10 mouse cellular contexts compared by ENCODE assay signal in genomic region chr6:50807187-50808012, GRCm38 (mm10).
DNase-seq lines count a peak whose midpoint lies in the region; ATAC-seq and TF ChIP-seq lines count a peak whose summit lies in the region.
"Had no signal": no experiment of that assay in that cellular context is flagged by ENCODE, and none has a peak within 500 bp of the region (broad histone marks: within the 10 kb centered on the region; RNA-seq: fewer than 3 reads in every experiment).

No protein-coding gene starts in this region.

- 41% methylated on average over 19 of the region's 19 CpGs for WGBS in liver, adult 2 months
- WGBS in liver, embryonic 11.5 days: 65% methylated on average over 19 of the region's 19 CpGs
- 49% methylated on average over 19 of the region's 19 CpGs for WGBS in embryonic facial prominence, embryonic 15.5 days
- WGBS in hindbrain, embryonic 10.5 days: 66% methylated on average over 19 of the region's 19 CpGs
- WGBS in limb, embryonic 10.5 days: 77% methylated on average over 19 of the region's 19 CpGs
- WGBS in neural tube, embryonic 13.5 days: 58% methylated on average over 19 of the region's 19 CpGs

- no peak overlapping the region; the same call in 1 of the 2 replicates for H3K9ac ChIP-seq in liver, adult 2 months (ENCODE audit: low read depth, low read length)
- H3K9ac ChIP-seq in liver, embryonic 11.5 days (ENCODE audit: low read depth, low read length): no peak overlapping the region
- no peak overlapping the region for H3K9ac ChIP-seq in embryonic facial prominence, embryonic 15.5 days
- no peak overlapping the region for H3K9ac ChIP-seq in neural tube, embryonic 13.5 days

- no peak for TF ChIP-seq CTCF in liver, adult 2 months (IDR thresholded peaks at IDR 0.05; ENCODE audit: low read depth, low read length)

- no peak for ATAC-seq in liver, embryonic 11.5 days (replicated peaks; ENCODE audit: low FRiP score)
- peak; percentile 73 for ATAC-seq in embryonic facial prominence, embryonic 15.5 days (ENCODE audit: insufficient number of reproducible peaks, low FRiP score, low TSS enrichment, low read depth)
- ATAC-seq in neural tube, embryonic 13.5 days (ENCODE audit: low read depth): peak; percentile 51; the same call in 1 of the 2 replicates

- H3K4me1 ChIP-seq in liver, adult 2 months (ENCODE audit: control insufficient read depth, insufficient read depth, low read length): peaks cover 5% of the 10 kb centered on the region; the same call in 1 of the 2 replicates
- peaks cover 5% of the 10 kb centered on the region; the same call in 1 of the 2 replicates for H3K4me1 ChIP-seq in liver, embryonic 11.5 days (replicated peaks; ENCODE audit: control insufficient read depth, insufficient read depth, low read length)
- H3K4me1 ChIP-seq in embryonic facial prominence, embryonic 15.5 days: peaks cover 59% of the 10 kb centered on the region
- peaks cover 64% of the 10 kb centered on the region for H3K4me1 ChIP-seq in hindbrain, embryonic 10.5 days (replicated peaks)
- peaks cover 62% of the 10 kb centered on the region for H3K4me1 ChIP-seq in limb, embryonic 10.5 days
- peaks cover 48% of the 10 kb centered on the region for H3K4me1 ChIP-seq in neural tube, embryonic 13.5 days (replicated peaks)
- H3K4me1 ChIP-seq: megakaryocyte, embryonic 14.5 days had no signal

- no peaks in the 10 kb centered on the region for H3K79me2 ChIP-seq in liver, adult 2 months (ENCODE audit: control insufficient read depth, insufficient read depth, low read length)

- no peak for TF ChIP-seq POLR2A in liver, adult 2 months (IDR thresholded peaks at IDR 0.05; ENCODE audit: extremely low read depth, insufficient read depth, low read length)

- H3K36me3 ChIP-seq in liver, adult 2 months (ENCODE audit: control insufficient read depth, insufficient read depth, low read length): no peaks in the 10 kb centered on the region
- no peaks in the 10 kb centered on the region for H3K36me3 ChIP-seq in liver, embryonic 11.5 days (ENCODE audit: control insufficient read depth, insufficient read depth, low read length)
- H3K36me3 ChIP-seq in embryonic facial prominence, embryonic 15.5 days: no peaks in the 10 kb centered on the region
- no peaks in the 10 kb centered on the region for H3K36me3 ChIP-seq in hindbrain, embryonic 10.5 days
- H3K36me3 ChIP-seq in limb, embryonic 10.5 days: no peaks in the 10 kb centered on the region
- H3K36me3 ChIP-seq in neural tube, embryonic 13.5 days: no peaks in the 10 kb centered on the region

- H3K9me3 ChIP-seq in liver, embryonic 11.5 days (ENCODE audit: control insufficient read depth, low read length): no peaks in the 10 kb centered on the region
- no peaks in the 10 kb centered on the region for H3K9me3 ChIP-seq in embryonic facial prominence, embryonic 15.5 days (replicated peaks)
- no peaks in the 10 kb centered on the region for H3K9me3 ChIP-seq in hindbrain, embryonic 10.5 days
- no peaks in the 10 kb centered on the region for H3K9me3 ChIP-seq in limb, embryonic 10.5 days (replicated peaks)
- H3K9me3 ChIP-seq in neural tube, embryonic 13.5 days: no peaks in the 10 kb centered on the region
- H3K9me3 ChIP-seq: megakaryocyte, embryonic 14.5 days had no signal

- H3K4me3 ChIP-seq in liver, adult 2 months (ENCODE audit: insufficient read depth, low read depth, low read length): 0 out of 2 replicates have a peak overlapping the region, but pooled peaks have one; percentile 20
- no peak overlapping the region for H3K4me3 ChIP-seq in liver, embryonic 11.5 days (ENCODE audit: low read depth, low read length)
- H3K4me3 ChIP-seq in embryonic facial prominence, embryonic 15.5 days (replicated peaks): no peak overlapping the region
- no peak overlapping the region for H3K4me3 ChIP-seq in hindbrain, embryonic 10.5 days
- H3K4me3 ChIP-seq in limb, embryonic 10.5 days: no peak overlapping the region
- no peak overlapping the region for H3K4me3 ChIP-seq in neural tube, embryonic 13.5 days
- H3K4me3 ChIP-seq: erythroblast, embryonic 14.5 days; megakaryocyte, embryonic 14.5 days had no signal

- H3K4me2 ChIP-seq in liver, embryonic 11.5 days: no peak overlapping the region
- H3K4me2 ChIP-seq in embryonic facial prominence, embryonic 15.5 days (replicated peaks): peak overlapping the region; percentile 31
- H3K4me2 ChIP-seq in neural tube, embryonic 13.5 days: no peak overlapping the region

- DNase-seq in liver, adult 2 months (ENCODE audit: extremely low read depth, low read depth, low spot score): peak; percentile 21
- no peak for DNase-seq in liver, embryonic 11.5 days (ENCODE audit: low spot score)
- no peak for DNase-seq in hindbrain, embryonic 10.5 days (ENCODE audit: low spot score)
- no peak for DNase-seq in limb, embryonic 10.5 days (ENCODE audit: low spot score)
- DNase-seq in thymus, postnatal 10 days (ENCODE audit: low spot score in 2 of 2): no peak
- DNase-seq in thymus, adult 18-20 months: no peak

- H3K27me3 ChIP-seq in liver, adult 2 months (ENCODE audit: control insufficient read depth, insufficient read depth, low read length): no peaks in the 10 kb centered on the region
- H3K27me3 ChIP-seq in liver, embryonic 11.5 days (replicated peaks; ENCODE audit: control insufficient read depth, insufficient read depth, low read length): 0 out of 2 replicates have a peak, but pooled peaks cover 4% of the 10 kb centered on the region
- H3K27me3 ChIP-seq in embryonic facial prominence, embryonic 15.5 days: no peaks in the 10 kb centered on the region
- H3K27me3 ChIP-seq in hindbrain, embryonic 10.5 days (ENCODE audit: insufficient read depth, poor library complexity, severe bottlenecking): peaks cover 17% of the 10 kb centered on the region; the same call in 1 of the 2 replicates
- H3K27me3 ChIP-seq in limb, embryonic 10.5 days (ENCODE audit: low read depth, poor library complexity, severe bottlenecking): peaks cover 30% of the 10 kb centered on the region; the same call in 1 of the 2 replicates
- no peaks in the 10 kb centered on the region for H3K27me3 ChIP-seq in neural tube, embryonic 13.5 days

- H3K27ac ChIP-seq in liver, adult 2 months (replicated peaks; ENCODE audit: insufficient read depth, low read depth, low read length): peak overlapping the region; percentile 51; the same call in 1 of the 2 replicates
- H3K27ac ChIP-seq in liver, embryonic 11.5 days (ENCODE audit: low read depth, low read length): no peak overlapping the region
- H3K27ac ChIP-seq in embryonic facial prominence, embryonic 15.5 days (replicated peaks): peak overlapping the region; percentile 89
- H3K27ac ChIP-seq in hindbrain, embryonic 10.5 days: peak overlapping the region; percentile 72
- 0 out of 2 replicates have a peak overlapping the region, but pooled peaks have one; percentile 26 for H3K27ac ChIP-seq in limb, embryonic 10.5 days
- H3K27ac ChIP-seq in neural tube, embryonic 13.5 days (replicated peaks): no peak overlapping the region

Comparison
In these comparisons a context has a peak if more than half of its experiments do, and no peak if none do; other contexts are left out.
1. H3K27ac ChIP-seq: peak in liver, adult 2 months (single experiment), embryonic facial prominence, embryonic 15.5 days (single experiment), hindbrain, embryonic 10.5 days (single experiment) and limb, embryonic 10.5 days (single experiment); none in liver, embryonic 11.5 days (single experiment) and neural tube, embryonic 13.5 days (single experiment).